31 mouse cellular contexts compared by ENCODE assay signal in the genomic region with DNA sequence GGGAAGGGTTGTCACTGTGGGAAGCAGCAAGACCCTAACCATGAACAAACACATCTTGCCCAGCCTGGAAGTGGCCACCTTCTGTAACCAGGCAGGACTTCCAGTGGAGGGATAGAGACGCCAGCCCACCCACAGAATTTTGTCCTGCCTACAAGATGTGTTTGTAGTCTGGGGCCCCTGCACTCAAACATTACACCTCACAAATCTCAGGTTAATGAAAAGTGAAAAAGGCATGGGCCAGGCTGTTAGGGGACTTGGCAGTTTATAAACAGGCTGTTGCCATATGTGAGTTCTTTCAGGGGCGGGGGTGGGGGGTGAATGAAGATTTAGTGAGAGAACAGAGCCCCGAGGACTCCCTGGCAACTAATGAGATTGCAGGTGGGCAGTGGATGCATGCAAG.
"Had no signal": no experiment of that assay in that cellular context is flagged by ENCODE, and none has a peak within 500 bp of the region (broad histone marks: within the 10 kb centered on the region; RNA-seq: fewer than 3 reads in every experiment).

No protein-coding gene starts in this region.

- H3K9me3 ChIP-seq: limb, embryonic 13.5 days; limb, embryonic 15.5 days; liver, embryonic 12.5 days; liver, embryonic 13.5 days; liver, embryonic 15.5 days; lung, embryonic 15.5 days; midbrain, embryonic 10.5 days; midbrain, embryonic 12.5 days; midbrain, embryonic 13.5 days; midbrain, embryonic 15.5 days had no signal

- H3K27me3 ChIP-seq: limb, embryonic 12.5 days; limb, embryonic 13.5 days; limb, embryonic 15.5 days; liver, embryonic 12.5 days; liver, embryonic 13.5 days; liver, embryonic 15.5 days; lung, embryonic 15.5 days; megakaryocyte, embryonic 14.5 days; midbrain, embryonic 12.5 days; midbrain, embryonic 13.5 days; midbrain, embryonic 15.5 days had no signal

- ATAC-seq: liver, embryonic 12.5 days; liver, postnatal 0 days; lung, postnatal 0 days; midbrain, embryonic 13.5 days; midbrain, embryonic 15.5 days; midbrain, embryonic 16.5 days had no signal

- H3K4me1 ChIP-seq: limb, embryonic 15.5 days; liver, embryonic 12.5 days; liver, embryonic 13.5 days; liver, embryonic 15.5 days; lung, embryonic 15.5 days; midbrain, embryonic 10.5 days; midbrain, embryonic 12.5 days; midbrain, embryonic 13.5 days; midbrain, embryonic 15.5 days had no signal

- H3K36me3 ChIP-seq: midbrain, embryonic 12.5 days; midbrain, embryonic 13.5 days; midbrain, embryonic 15.5 days had no signal

- DNase-seq: left cerebral cortex, postnatal 4 days; liver; liver, embryonic 13.5 days; liver, postnatal 0 days; lung, adult 18-20 months; lung, adult 2 months; lung, embryonic 14.5 days; lung, postnatal 10 days; lung, postnatal 14 days; lung, postnatal 36 days; lung, postnatal 4 days; midbrain, embryonic 14.5 days had no signal

- H3K27ac ChIP-seq: left cerebral cortex, adult 2 months; limb, embryonic 12.5 days; limb, embryonic 13.5 days; limb, embryonic 15.5 days; liver, embryonic 12.5 days; liver, embryonic 13.5 days; liver, embryonic 14.5 days; liver, embryonic 15.5 days; lung, embryonic 15.5 days; macrophage; midbrain, embryonic 10.5 days; midbrain, embryonic 12.5 days; midbrain, embryonic 13.5 days; midbrain, embryonic 15.5 days had no signal

- H3K9ac ChIP-seq: limb, embryonic 12.5 days; limb, embryonic 13.5 days; limb, embryonic 15.5 days; liver, embryonic 12.5 days; liver, embryonic 13.5 days; liver, embryonic 14.5 days; liver, embryonic 15.5 days; liver, postnatal 0 days; lung, embryonic 14.5 days; lung, embryonic 15.5 days; midbrain, embryonic 12.5 days; midbrain, embryonic 13.5 days; midbrain, embryonic 15.5 days had no signal

- H3K4me3 ChIP-seq: left cerebral cortex, adult 2 months; limb, embryonic 12.5 days; limb, embryonic 13.5 days; limb, embryonic 15.5 days; liver, embryonic 12.5 days; liver, embryonic 13.5 days; liver, embryonic 15.5 days; lung, embryonic 15.5 days; megakaryocyte, embryonic 14.5 days; midbrain, embryonic 10.5 days; midbrain, embryonic 12.5 days; midbrain, embryonic 13.5 days; midbrain, embryonic 15.5 days; myocyte had no signal

- H3K4me2 ChIP-seq: limb, embryonic 12.5 days; limb, embryonic 13.5 days; limb, embryonic 15.5 days; liver, embryonic 11.5 days; liver, embryonic 12.5 days; liver, embryonic 13.5 days; liver, embryonic 15.5 days; lung, embryonic 14.5 days; lung, embryonic 15.5 days; midbrain, embryonic 11.5 days; midbrain, embryonic 12.5 days; midbrain, embryonic 13.5 days; midbrain, embryonic 15.5 days had no signal
